Mouse (Mus musculus) forebrain, embryonic 11.5 days (tissue): Measurements from ENCODE around the gene Mroh2a. TPM values are rescaled to one million over a fixed set of nuclear protein-coding genes. Genes with fewer than 3 reads are reported as not detected.

ENCODE experiments used
- ATAC-seq: fragments of 200-750 bp; cut with Nextera tagmentation; replicated peaks from 2 replicates; pipeline ENCODE4 v1.8.0; 2017; ENCODE audit warnings: moderate TSS enrichment; ENCODE audit not compliant: low FRiP score
- DNase-seq: peaks from one replicate; pipeline ENCODE4 v3.0.0-alpha.2; 2017; ENCODE audit warnings: low spot score
- H3K27ac ChIP-seq: fragments of 300-500 bp; sonication (generic); 2 replicates; pipeline ENCODE4 v1.5.1; 2014; ENCODE audit warnings: low read depth, low read length
- H3K27me3 ChIP-seq: fragments of 300-500 bp; sonication (generic); 2 replicates; pipeline ENCODE4 v1.6.1; 2014; ENCODE audit warnings: mild to moderate bottlenecking, low read length, mixed read lengths; ENCODE audit not compliant: control insufficient read depth, insufficient read depth
- H3K36me3 ChIP-seq: fragments of 300-500 bp; sonication (generic); 2 replicates; pipeline ENCODE4 v1.6.1; 2014; ENCODE audit warnings: mild to moderate bottlenecking, low read length, moderate library complexity, mixed read lengths; ENCODE audit not compliant: control insufficient read depth, insufficient read depth
- H3K4me1 ChIP-seq: fragments of 300-500 bp; sonication (generic); replicated peaks from 2 replicates; pipeline ENCODE4 v1.6.1; 2014; ENCODE audit warnings: low read length, mixed read lengths; ENCODE audit not compliant: control insufficient read depth, insufficient read depth
- H3K4me2 ChIP-seq: fragments of 300-500 bp; sonication (generic); 2 replicates; pipeline ENCODE4 v1.6.1; 2014; ENCODE audit warnings: low read depth, mild to moderate bottlenecking, low read length, moderate library complexity, mixed read lengths; ENCODE audit not compliant: severe bottlenecking
- H3K4me3 ChIP-seq: fragments of 300-500 bp; sonication (generic); 2 replicates; pipeline ENCODE4 v1.5.1; 2014; ENCODE audit warnings: low read depth, low read length
- H3K9ac ChIP-seq: fragments of 300-500 bp; sonication (generic); 2 replicates; pipeline ENCODE4 v1.6.1; 2014; ENCODE audit warnings: low read length
- H3K9me3 ChIP-seq: fragments of 300-500 bp; sonication (generic); 2 replicates; pipeline ENCODE4 v1.6.1; 2016; ENCODE audit warnings: low read length, mixed read lengths; ENCODE audit not compliant: control insufficient read depth
- WGBS: fragments of 180-500 bp; shearing (Covaris S2); extraction: QIAGEN DNeasy Blood & Tissue Kit; methylation state at CpG from one replicate; pipeline ENCODE4 v1.1.7; 2014; 5-methylcytosine and 5-hydroxymethylcytosine counted together
- polyA plus RNA-seq: library from polyadenylated mRNA; unstranded; fragments of >200 nt; fragmentation: Nextera tagmentation; extraction: Ambion mirVana; gene quantifications from 2 replicates; pipeline ENCODE4 v1.2.1, GENCODE M21; 2014

Gene Mroh2a
- polyA plus RNA-seq, 1 experiment from 2014 or later: 2.5 TPM

DNA sequence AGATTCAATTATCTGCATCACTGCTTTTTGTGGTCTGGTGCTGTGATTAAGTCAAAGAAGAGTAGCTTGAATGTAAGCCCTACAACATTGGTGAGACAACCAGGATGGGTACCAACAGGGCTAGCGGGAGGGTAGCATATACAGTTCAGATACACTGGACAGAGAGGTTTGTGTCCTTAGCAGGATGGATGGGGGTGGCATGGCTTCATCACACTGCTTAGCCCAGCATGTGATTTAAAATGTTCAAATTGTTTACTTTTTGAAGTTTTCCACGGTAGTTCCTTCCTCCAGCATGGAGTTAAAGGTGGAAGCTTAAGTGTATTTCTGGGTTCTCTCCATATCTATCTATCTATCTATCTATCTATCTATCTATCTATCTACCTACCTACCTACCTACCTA is 62.4 kb downstream of the Mroh2a start:
- Histone ChIP-seq H3K27me3 (no peaks in the 10 kb centered on the region), H3K4me3 (no peak overlapping the region), H3K4me1 (no peaks in the 10 kb centered on the region), H3K36me3 (no peaks in the 10 kb centered on the region), H3K9ac (no peak overlapping the region), H3K27ac (no peak overlapping the region), H3K4me2 (no peak overlapping the region), H3K9me3 (peaks cover 69% of the 10 kb centered on the region)
- DNase-seq (no peak), ATAC-seq (no peak)
- 51% methylated on average over 2 of the region's 2 CpGs for WGBS

DNA sequence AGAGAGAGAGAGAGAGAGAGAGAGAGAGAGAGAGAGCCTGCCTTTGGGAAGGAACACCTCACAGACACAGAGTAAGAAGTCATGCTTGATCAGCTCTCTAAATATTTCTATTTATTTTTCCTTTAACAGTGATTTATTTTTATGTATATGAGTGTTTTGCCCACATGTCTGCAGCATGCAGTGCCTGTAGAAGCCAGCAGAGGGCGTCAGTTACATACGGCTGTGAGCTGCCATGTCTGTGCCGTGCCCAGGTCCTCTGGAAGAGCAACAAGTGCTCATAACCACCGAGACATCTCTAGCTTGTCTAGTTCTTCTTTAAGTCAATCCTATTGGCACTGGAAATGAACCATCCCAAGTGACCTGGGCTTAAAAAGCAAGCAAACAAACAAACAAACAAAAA is 63.1 kb downstream of the Mroh2a start:
- no peaks in the 10 kb centered on the region for H3K4me1 ChIP-seq
- ATAC-seq: no peak
- no peak overlapping the region for H3K4me3 ChIP-seq
- no peak overlapping the region for H3K9ac ChIP-seq
- H3K4me2 ChIP-seq: no peak overlapping the region
- 42% methylated on average over 4 of the region's 4 CpGs for WGBS
- no peak overlapping the region for H3K27ac ChIP-seq
- DNase-seq: peak; percentile 82
- H3K36me3 ChIP-seq: no peaks in the 10 kb centered on the region
- peaks cover 64% of the 10 kb centered on the region for H3K9me3 ChIP-seq
- H3K27me3 ChIP-seq: no peaks in the 10 kb centered on the region

GRCm38 (mm10) chr1:88290511-88290910 is 63.7 kb downstream of the Mroh2a start:
- ATAC-seq (no peak), DNase-seq (no peak)
- no peak overlapping the region for H3K4me3 ChIP-seq
- H3K9ac ChIP-seq: no peak overlapping the region
- H3K27ac ChIP-seq: no peak overlapping the region
- peaks cover 62% of the 10 kb centered on the region for H3K9me3 ChIP-seq
- H3K4me1 ChIP-seq: no peaks in the 10 kb centered on the region
- H3K4me2 ChIP-seq: no peak overlapping the region
- WGBS: 72% methylated on average over 1 of the region's 1 CpGs
- no peaks in the 10 kb centered on the region for H3K27me3 ChIP-seq
- H3K36me3 ChIP-seq: no peaks in the 10 kb centered on the region

DNA sequence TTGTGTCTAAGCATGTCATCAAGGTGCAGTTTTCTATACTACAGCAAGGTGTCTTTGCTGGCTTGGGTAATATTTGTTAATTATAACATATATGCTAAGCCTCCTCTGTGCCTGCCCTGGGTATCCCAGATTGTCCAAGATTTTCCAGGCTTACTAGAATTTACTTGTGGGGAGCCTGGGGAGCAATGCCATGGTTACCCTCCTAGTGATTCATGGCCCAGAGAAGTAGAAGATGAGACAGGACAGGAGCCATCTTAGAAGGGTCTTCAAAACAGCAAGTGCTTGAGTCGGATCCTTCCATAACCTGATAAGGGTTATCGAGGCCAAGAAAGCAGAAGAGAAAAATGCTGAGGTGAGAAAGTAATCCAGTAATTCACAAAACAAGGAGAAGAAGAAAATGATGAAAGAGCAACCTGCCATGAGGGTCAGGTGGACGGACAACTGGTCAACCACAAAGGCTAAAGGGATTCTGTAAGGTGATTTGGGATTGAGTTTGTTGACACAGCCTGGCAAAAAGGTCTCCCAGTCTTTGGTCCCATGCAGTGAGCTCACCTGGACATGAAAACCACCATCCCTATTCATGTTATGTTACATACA is 64.7 kb downstream of the Mroh2a start:
- H3K36me3 ChIP-seq: no peaks in the 10 kb centered on the region
- no peak for ATAC-seq
- no peak overlapping the region for H3K4me3 ChIP-seq
- no peak for DNase-seq
- no peaks in the 10 kb centered on the region for H3K4me1 ChIP-seq
- no peak overlapping the region for H3K27ac ChIP-seq
- H3K4me2 ChIP-seq: no peak overlapping the region
- WGBS: 63% methylated on average over 3 of the region's 3 CpGs
- H3K9me3 ChIP-seq: peaks cover 61% of the 10 kb centered on the region
- no peak overlapping the region for H3K9ac ChIP-seq
- no peaks in the 10 kb centered on the region for H3K27me3 ChIP-seq

DNA sequence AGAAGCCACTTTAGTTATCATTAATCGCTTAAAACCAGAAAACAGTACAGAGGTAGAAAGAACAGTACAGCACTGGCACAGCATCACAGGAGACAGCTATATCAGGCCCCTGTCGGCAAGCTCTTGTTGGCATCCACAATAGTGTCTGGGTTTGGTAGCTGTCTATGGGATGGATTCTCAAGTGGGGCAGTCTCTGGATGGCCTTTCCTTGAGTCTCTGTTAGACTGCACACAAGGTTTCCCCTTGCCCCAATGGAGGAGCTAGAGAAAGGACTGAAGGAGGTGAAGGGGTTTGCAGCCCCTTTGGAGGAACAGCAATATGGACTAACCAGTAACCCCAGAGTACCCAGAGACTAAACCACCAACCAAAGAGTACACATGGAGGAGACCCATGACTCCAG is 65.3 kb downstream of the Mroh2a start:
- H3K27ac ChIP-seq: no peak overlapping the region
- H3K9me3 ChIP-seq: peaks cover 56% of the 10 kb centered on the region
- no peak overlapping the region for H3K4me2 ChIP-seq
- no peak for ATAC-seq
- no peaks in the 10 kb centered on the region for H3K27me3 ChIP-seq
- no peak overlapping the region for H3K9ac ChIP-seq
- WGBS: 54% methylated on average over 2 of the region's 2 CpGs
- no peaks in the 10 kb centered on the region for H3K4me1 ChIP-seq
- no peaks in the 10 kb centered on the region for H3K36me3 ChIP-seq
- no peak for DNase-seq
- no peak overlapping the region for H3K4me3 ChIP-seq

GRCm38 (mm10) chr1:88294650-88295049 is 67.9 kb downstream of the Mroh2a start:
- Histone ChIP-seq H3K4me3 (no peak overlapping the region), H3K4me1 (no peaks in the 10 kb centered on the region), H3K4me2 (no peak overlapping the region), H3K9me3 (peaks cover 60% of the 10 kb centered on the region), H3K27ac (no peak overlapping the region), H3K27me3 (no peaks in the 10 kb centered on the region), H3K36me3 (no peaks in the 10 kb centered on the region), H3K9ac (no peak overlapping the region)
- DNase-seq (no peak), ATAC-seq (no peak)
- WGBS: 27% methylated on average over 1 of the region's 1 CpGs

DNA sequence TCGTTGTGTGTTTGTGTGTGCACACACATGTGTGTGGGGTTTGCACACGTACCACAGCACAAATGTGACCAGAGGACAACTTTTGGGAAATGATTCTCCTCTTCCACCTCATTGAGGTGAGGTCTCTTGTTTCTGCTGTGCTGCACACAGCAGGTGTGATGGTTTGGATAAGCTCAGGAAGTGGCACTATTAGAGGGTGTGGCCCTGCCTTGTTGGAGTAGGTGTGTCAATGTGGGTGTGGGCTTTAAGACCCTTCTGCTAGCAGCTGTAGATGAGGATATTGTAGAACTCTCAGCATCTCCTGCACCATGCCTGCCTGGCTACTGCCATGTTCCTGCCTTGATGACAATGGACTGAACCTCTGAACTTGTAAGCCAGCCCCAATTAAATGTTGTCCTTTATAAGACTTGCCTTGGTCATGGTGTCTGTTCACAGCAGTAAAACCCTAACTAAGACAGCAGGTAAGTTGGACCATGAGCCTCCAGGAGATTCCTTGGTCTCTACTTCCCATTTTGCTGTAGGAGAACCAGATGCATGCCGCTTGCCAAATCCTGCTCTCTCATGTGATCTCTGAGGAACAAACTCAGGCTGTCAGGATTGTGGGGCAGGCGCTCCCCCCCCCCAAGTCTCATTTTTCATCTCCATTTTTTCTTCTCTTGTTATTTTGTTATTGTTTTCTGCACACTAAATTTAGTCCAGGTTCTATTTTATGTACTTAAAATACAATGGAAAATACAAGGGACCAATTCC is 69.6 kb downstream of the Mroh2a start:
- peaks cover 62% of the 10 kb centered on the region for H3K9me3 ChIP-seq
- WGBS: 77% methylated on average over 4 of the region's 4 CpGs
- DNase-seq (no peak), ATAC-seq (no peak)
- no peak overlapping the region for H3K4me3 ChIP-seq
- no peak overlapping the region for H3K27ac ChIP-seq
- H3K4me2 ChIP-seq: no peak overlapping the region
- H3K36me3 ChIP-seq: no peaks in the 10 kb centered on the region
- no peaks in the 10 kb centered on the region for H3K27me3 ChIP-seq
- H3K9ac ChIP-seq: no peak overlapping the region
- H3K4me1 ChIP-seq: no peaks in the 10 kb centered on the region

DNA sequence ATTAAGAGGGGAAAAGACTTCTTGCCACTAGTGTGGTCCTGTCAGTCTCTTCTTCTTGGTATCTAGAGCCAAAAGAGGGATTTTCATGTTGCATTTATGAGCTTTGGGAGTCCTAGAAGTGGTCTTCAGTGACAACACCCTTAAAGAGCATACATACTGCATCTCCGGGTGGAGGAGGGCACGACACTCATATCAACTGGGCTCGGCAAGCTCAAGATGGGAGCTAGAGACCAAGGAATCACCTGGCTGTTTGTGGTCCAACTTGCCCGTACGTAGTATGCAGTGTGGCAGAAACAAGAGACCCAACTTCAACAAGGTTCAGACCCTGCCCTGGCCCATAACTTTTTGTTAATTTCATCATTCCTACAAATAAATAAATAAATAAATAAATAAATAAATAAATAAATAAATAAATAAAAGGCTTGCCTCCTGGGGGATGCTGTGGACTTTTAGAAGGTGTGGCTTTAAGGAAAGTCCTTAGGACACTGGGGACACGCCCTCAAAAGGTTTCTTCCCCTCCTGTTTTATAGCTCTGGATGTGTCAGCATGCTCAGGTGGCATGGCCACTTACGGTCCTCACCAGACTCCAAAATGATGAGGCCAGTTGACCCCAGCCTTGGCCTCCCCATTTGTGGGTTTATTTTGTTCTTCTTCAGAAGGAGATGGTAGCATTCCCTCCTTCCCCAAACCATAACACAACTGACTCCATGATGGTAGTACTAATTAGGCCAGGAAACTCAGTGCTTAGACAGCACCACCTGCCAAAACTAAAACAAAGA is 70.9 kb downstream of the Mroh2a start:
- no peaks in the 10 kb centered on the region for H3K36me3 ChIP-seq
- H3K9me3 ChIP-seq: peaks cover 65% of the 10 kb centered on the region
- WGBS: 66% methylated on average over 7 of the region's 7 CpGs
- H3K27me3 ChIP-seq: no peaks in the 10 kb centered on the region
- H3K4me1 ChIP-seq: no peaks in the 10 kb centered on the region
- no peak for DNase-seq
- no peak for ATAC-seq
- no peak overlapping the region for H3K4me2 ChIP-seq
- no peak overlapping the region for H3K27ac ChIP-seq
- H3K4me3 ChIP-seq: no peak overlapping the region
- no peak overlapping the region for H3K9ac ChIP-seq
